Mouse (Mus musculus) erythroblast, embryonic 14.5 days (primary cell): ENCODE measurements around the gene Prickle1. TPM values are rescaled to one million over a fixed set of nuclear protein-coding genes. Genes with fewer than 3 reads are reported as not detected.

Experiments
- H3K27me3 ChIP-seq: 2 replicates; pipeline ENCODE4 v1.6.1; 2012; ENCODE audit warnings: inconsistent platforms; ENCODE audit not compliant: control insufficient read depth
- H3K36me3 ChIP-seq: 2 replicates; pipeline ENCODE4 v1.6.1; 2012; ENCODE audit warnings: mild to moderate bottlenecking, inconsistent platforms; ENCODE audit not compliant: control insufficient read depth
- H3K4me1 ChIP-seq: 2 replicates; pipeline ENCODE4 v1.6.1; 2012; ENCODE audit warnings: inconsistent platforms; ENCODE audit not compliant: control insufficient read depth
- H3K4me3 ChIP-seq: replicated peaks from 2 replicates; pipeline ENCODE3; 2012; ENCODE audit warnings: moderate library complexity, mild to moderate bottlenecking, inconsistent platforms
- H3K9me3 ChIP-seq: 2 replicates; pipeline ENCODE4 v1.6.1; 2012; ENCODE audit warnings: low read length, inconsistent platforms, mixed read lengths; ENCODE audit not compliant: control insufficient read depth
- GATA1 ChIP-seq: IDR thresholded peaks from 2 replicates; pipeline ENCODE4 v1.6.1; 2012; ENCODE audit warnings: low read length, inconsistent platforms, mixed read lengths
- TAL1 ChIP-seq: IDR thresholded peaks from 3 replicates; pipeline ENCODE4 v1.6.1; 2012; ENCODE audit warnings: low read length, inconsistent platforms, mixed read lengths
- polyA plus RNA-seq: library from polyadenylated mRNA; stranded (reverse); fragments of >175 nt; gene quantifications from 2 replicates; pipeline ENCODE4 v1.2.3, GENCODE M21; 2012

Gene Prickle1
- polyA plus RNA-seq, 1 experiment, result 0.02 TPM

DNA sequence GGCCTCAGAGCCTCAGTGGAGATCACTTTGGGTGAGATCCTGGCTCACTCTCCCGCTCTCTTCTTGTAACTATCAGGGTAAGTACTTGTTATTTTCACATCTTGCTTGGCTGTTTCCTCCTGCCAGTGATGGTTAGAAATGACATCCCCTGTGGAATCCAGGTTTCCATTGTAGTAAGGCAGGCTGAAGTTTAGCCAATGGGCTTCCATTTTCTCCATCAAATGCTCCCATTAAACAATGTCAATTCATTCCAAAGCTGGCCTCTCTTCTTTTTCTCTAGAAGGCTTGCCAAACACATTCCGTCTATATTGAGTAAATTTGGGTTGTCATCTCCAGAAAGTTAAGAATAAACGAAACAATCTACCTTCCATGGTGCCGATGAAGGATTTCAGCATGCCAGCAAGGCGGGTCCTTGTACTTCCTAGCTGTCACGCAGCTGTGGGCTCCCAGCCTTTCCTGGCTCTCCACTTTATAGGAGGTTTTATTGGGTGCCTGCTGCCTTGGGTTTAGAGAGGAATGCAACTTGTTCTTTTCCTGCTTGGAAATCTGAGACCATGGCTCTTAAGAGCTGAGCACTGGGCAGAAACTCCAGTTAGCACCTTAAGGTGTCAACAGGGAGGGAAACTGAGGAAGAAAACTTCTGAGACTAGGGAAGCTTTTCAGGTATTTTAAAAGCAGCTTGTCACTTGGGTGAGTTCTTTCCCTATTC lies 22.9 kb upstream of the Prickle1 start:
- TF ChIP-seq TAL1 (no peak), GATA1 (no peak)
- Histone ChIP-seq H3K4me1 (no peaks in the 10 kb centered on the region), H3K27me3 (no peaks in the 10 kb centered on the region), H3K36me3 (no peaks in the 10 kb centered on the region), H3K4me3 (no peak overlapping the region), H3K9me3 (no peaks in the 10 kb centered on the region; the same call in 1 of the 2 replicates)

DNA sequence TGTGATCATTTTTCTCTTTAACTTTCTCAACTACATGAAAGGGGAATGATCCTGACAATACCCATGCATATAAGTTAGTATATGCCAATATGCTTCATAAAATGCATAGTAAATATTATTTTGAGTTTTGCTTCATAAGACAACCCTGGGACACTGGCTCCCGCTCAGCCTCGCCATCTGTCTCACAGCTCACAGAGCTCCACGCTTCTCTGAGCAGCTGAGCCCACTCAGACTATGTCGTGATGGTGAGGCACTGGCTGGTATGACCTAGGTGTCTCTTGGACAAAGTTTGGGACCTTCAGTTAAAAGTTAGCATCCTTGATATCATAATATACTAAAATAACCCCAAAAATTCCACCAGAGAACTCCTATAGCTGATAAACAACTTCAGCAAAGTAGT lies 20.6 kb upstream of the Prickle1 start:
- no peak overlapping the region for H3K4me3 ChIP-seq
- H3K9me3 ChIP-seq, result no peaks in the 10 kb centered on the region; the same call in 1 of the 2 replicates
- H3K36me3 ChIP-seq, result no peaks in the 10 kb centered on the region
- no peak for TF ChIP-seq GATA1
- no peak for TF ChIP-seq TAL1
- H3K4me1 ChIP-seq, result no peaks in the 10 kb centered on the region
- H3K27me3 ChIP-seq, result no peaks in the 10 kb centered on the region

DNA sequence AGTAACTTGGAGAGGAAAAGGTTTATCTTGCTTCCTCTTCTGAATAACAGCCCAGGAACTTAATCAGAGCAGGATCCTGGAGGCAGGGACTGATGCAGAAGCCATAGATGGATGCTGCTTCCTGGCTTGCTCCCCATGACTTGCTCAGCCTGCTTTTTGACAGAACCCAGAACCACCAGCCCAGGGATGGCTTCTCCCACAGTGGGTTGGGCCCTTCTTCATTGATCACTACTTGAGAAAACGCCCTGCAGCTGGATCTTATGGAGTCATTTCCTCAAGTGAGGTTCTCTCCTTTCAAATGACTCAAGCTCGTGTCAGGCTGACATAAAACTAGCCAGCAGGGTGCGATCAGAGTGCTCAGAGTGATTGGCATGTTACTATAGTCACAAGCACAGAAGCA lies 19.3 kb upstream of the Prickle1 start:
- Histone ChIP-seq H3K27me3 (no peaks in the 10 kb centered on the region), H3K4me1 (no peaks in the 10 kb centered on the region), H3K36me3 (no peaks in the 10 kb centered on the region), H3K4me3 (no peak overlapping the region), H3K9me3 (no peaks in the 10 kb centered on the region; the same call in 1 of the 2 replicates)
- no peak for TF ChIP-seq GATA1
- no peak for TF ChIP-seq TAL1

DNA sequence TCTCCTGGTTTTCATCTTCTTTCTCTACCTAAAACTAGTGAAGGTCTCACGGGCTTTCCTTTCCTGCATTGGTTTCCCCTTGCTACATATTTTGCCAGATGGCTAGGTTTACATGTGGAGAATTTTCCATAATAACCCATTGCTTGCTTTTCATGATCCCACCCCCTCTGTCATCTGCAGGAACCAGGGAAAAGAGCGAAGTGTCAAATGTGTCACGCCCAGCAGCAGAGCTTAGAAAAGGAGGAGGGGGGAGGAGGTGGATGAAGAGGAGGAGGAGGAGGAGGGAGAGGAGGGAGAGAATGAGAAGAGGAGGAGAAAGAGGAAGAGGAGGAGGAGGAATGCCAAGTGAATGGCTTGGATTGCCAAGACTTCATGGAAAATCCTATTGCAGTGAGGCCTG lies 17.9 kb upstream of the Prickle1 start:
- Histone ChIP-seq H3K27me3 (no peaks in the 10 kb centered on the region), H3K9me3 (no peaks in the 10 kb centered on the region; the same call in 1 of the 2 replicates), H3K36me3 (no peaks in the 10 kb centered on the region), H3K4me3 (no peak overlapping the region), H3K4me1 (no peaks in the 10 kb centered on the region)
- TF ChIP-seq TAL1, result no peak
- no peak for TF ChIP-seq GATA1

DNA sequence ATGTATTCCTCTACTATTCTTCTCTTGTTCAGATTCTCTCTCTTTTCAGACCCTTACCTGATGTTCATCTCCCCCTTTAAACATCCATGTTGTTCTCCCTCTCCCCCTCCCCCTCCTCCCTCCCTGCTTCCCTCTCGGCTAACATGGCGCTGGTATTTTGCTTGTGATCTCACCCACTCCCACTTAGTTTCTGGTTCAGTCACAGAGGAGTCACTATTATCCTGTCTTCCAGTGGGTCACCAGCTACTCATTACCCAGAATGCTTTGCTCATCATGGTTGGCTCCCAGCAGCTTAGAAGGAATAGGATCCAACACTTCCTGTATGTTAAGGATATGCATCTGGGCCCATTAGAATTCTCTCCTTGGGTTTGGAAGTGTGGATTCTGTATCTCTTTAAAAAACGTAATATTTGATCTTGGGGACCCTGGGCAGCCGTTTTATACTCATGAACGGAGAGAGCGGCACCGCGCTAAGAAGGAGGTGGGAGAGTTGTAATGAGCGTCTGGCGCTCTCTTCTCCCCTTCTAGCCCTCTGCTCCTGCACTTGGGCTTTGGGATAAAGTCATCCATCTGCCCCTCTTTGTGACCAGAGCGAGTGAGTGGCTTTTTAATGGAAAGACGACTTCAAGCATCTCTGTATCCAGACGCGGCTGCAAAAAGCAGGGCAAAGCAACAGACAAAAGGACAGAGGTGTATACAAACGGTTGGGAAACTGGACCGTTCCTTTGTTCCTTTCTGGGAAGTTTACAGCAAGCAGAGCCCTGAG lies 16.0 kb upstream of the Prickle1 start:
- no peaks in the 10 kb centered on the region; the same call in 1 of the 2 replicates for H3K9me3 ChIP-seq
- no peak overlapping the region for H3K4me3 ChIP-seq
- H3K27me3 ChIP-seq, result no peaks in the 10 kb centered on the region
- H3K4me1 ChIP-seq, result no peaks in the 10 kb centered on the region
- no peaks in the 10 kb centered on the region for H3K36me3 ChIP-seq
- TF ChIP-seq TAL1 (no peak), GATA1 (no peak)

DNA sequence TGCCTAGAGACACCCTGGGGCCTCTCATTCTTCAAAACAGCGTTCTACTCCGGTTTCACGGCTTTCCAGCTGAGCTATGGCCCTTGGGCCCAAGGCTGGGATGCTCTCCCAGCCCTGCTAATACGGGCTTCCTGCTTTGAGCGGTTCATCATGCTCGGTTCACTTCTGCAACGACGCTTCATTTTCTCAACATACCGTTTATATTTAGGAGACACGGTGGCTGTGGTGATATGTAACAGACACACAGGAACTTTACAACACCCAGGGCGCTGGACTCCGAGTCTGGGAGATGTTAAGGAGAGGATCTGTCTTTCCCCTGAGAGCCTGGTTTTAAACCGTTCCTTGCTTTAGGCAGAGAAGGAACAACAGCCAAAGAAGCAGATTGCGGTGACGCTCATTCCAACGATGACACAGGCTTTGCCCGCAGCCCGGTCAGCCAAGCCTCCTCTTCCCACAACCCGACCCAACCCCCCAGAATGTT lies 15.1 kb upstream of the Prickle1 start:
- H3K36me3 ChIP-seq, result no peaks in the 10 kb centered on the region
- H3K4me3 ChIP-seq, result no peak overlapping the region
- H3K9me3 ChIP-seq, result no peaks in the 10 kb centered on the region
- H3K27me3 ChIP-seq, result no peaks in the 10 kb centered on the region
- H3K4me1 ChIP-seq, result no peaks in the 10 kb centered on the region
- TF ChIP-seq GATA1, result no peak
- TF ChIP-seq TAL1, result no peak

DNA sequence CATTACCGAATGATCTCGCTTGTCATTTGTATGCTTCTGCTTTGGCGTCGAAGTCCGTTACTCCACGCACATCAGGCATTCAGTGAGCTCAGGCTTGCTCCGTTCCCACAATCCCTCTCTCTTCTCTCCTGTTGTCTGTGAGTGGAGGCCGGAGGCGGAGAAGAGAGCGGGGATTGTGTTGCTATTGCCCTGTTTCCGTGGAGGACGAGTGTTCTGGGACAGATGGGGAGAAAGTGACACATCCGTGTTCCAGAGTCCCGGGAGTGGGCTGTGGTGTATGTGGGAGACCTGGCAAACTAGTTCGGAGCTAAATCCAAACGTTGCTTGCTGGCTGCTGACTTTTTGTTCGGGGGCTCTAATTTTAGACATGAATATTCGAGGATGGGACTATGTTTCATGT lies 14.6 kb upstream of the Prickle1 start:
- Histone ChIP-seq H3K4me1 (no peaks in the 10 kb centered on the region), H3K36me3 (no peaks in the 10 kb centered on the region), H3K27me3 (no peaks in the 10 kb centered on the region), H3K9me3 (no peaks in the 10 kb centered on the region), H3K4me3 (no peak overlapping the region)
- TF ChIP-seq GATA1, result no peak
- no peak for TF ChIP-seq TAL1

DNA sequence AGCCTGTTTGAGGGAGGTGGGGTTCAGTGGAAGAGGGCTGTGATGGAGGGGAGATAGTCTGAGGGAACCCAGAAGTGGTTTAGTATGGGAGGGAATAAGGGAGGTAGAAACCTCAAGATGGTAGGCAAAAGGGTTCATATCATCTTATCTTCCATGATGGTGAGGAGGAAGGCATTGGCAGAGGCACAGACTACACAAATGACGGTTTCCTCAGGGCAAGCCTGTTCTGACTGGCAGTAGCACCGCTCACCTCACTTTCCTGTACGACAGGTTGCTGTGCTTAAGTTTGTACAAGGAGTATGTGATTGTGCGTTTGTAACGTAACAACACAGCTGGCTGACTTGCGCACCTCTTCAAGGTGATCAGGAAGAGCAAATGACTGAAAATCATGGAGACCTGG lies 7.2 kb upstream of the Prickle1 start:
- H3K27me3 ChIP-seq, result no peaks in the 10 kb centered on the region; the same call in none of the 2 replicates
- no peaks in the 10 kb centered on the region for H3K4me1 ChIP-seq
- H3K36me3 ChIP-seq, result no peaks in the 10 kb centered on the region
- TF ChIP-seq GATA1 (no peak), TAL1 (no peak)
- H3K9me3 ChIP-seq, result no peaks in the 10 kb centered on the region
- no peak overlapping the region for H3K4me3 ChIP-seq

DNA sequence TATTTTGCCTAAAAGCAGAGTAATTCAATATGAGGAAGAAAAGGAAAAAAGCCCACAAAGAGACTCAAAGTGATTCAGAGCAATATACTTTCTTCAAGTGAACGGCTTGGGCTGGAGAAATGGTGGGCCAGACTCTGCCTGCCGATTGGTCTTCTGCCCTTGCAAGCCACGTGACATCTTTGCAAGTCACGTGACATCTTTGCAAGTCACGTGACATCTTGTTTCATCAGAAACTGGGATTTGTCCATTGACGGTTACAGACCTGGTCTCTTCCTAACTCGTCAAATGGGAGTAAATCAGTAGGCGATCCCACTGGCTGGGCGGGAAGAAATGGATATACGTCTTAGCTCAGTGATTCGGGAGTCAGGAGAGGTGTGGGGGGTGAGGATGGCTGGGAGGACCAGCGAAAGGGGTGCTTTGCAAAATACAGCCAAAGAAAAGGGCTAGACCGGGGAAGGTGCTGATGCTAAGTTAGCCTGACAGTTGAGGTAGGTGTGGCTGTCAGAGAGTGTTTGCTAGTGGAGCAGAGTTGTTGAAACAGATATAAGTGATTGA lies 5.8 kb upstream of the Prickle1 start:
- Histone ChIP-seq H3K9me3 (no peaks in the 10 kb centered on the region), H3K36me3 (no peaks in the 10 kb centered on the region), H3K27me3 (peaks cover 7% of the 10 kb centered on the region), H3K4me1 (peaks cover 2% of the 10 kb centered on the region), H3K4me3 (no peak overlapping the region)
- TF ChIP-seq GATA1 (no peak), TAL1 (no peak)
